Mouse (Mus musculus) naive thymus-derived CD4-positive, alpha-beta T cell, adult 2 months (primary cell): ENCODE measurements around the gene Fosl1.
A peak's percentile ranks its signal among the peaks of the same experiment; 100 is the strongest.

ENCODE experiments used
- DNase-seq: peaks from one replicate; pipeline ENCODE4 v3.0.0-alpha.2; 2011; ENCODE audit warnings: low read depth

The Fosl1 gene

GRCm38 (mm10) chr19:5424782-5425741 lies 22.3 kb upstream of the Fosl1 start, which contains the start of the genes Drap1 and AI837181:
Drap1 (minus strand) TSS chr19:5424979.
AI837181 (plus strand) TSS chr19:5425144.
- DNase-seq: peak; percentile 97

- no peak for DNase-seq
These were observed 21.3 kb upstream of the Fosl1 start for GRCm38 (mm10) chr19:5425906-5426565.

GRCm38 (mm10) chr19:5426640-5427290 lies 20.6 kb upstream of the Fosl1 start:
- DNase-seq: no peak

GRCm38 (mm10) chr19:5428083-5428482 lies 19.3 kb upstream of the Fosl1 start:
- DNase-seq: peak; percentile 69

GRCm38 (mm10) chr19:5429219-5429618 lies 18.1 kb upstream of the Fosl1 start:
- no peak for DNase-seq

- DNase-seq: no peak
These were observed 17.5 kb upstream of the Fosl1 start for GRCm38 (mm10) chr19:5429806-5430205.

GRCm38 (mm10) chr19:5430408-5430807 lies 16.9 kb upstream of the Fosl1 start:
- no peak for DNase-seq

GRCm38 (mm10) chr19:5431911-5432464 lies 15.4 kb upstream of the Fosl1 start:
- DNase-seq: no peak

GRCm38 (mm10) chr19:5432992-5433852 lies 14.1 kb upstream of the Fosl1 start:
- DNase-seq: peak; percentile 80

- no peak for DNase-seq
These were observed 13.4 kb upstream of the Fosl1 start for GRCm38 (mm10) chr19:5433951-5434350.

GRCm38 (mm10) chr19:5444371-5444908 lies 2.9 kb upstream of the Fosl1 start:
- DNase-seq: no peak

- DNase-seq: no peak
These were observed 2.4 kb upstream of the Fosl1 start for GRCm38 (mm10) chr19:5444954-5445353.

GRCm38 (mm10) chr19:5445747-5446146 lies 1.6 kb upstream of the Fosl1 start:
- no peak for DNase-seq

- DNase-seq: peak; percentile 47
These were observed 1.2 kb downstream of the Fosl1 start for GRCm38 (mm10) chr19:5448354-5449150.

- no peak for DNase-seq
These were observed 2.3 kb downstream of the Fosl1 start for GRCm38 (mm10) chr19:5449673-5450072.

GRCm38 (mm10) chr19:5451766-5452165 lies 4.4 kb downstream of the Fosl1 start:
- DNase-seq: no peak

GRCm38 (mm10) chr19:5455037-5455436 lies 7.7 kb downstream of the Fosl1 start:
- no peak for DNase-seq

- no peak for DNase-seq
These were observed 8.2 kb downstream of the Fosl1 start for GRCm38 (mm10) chr19:5455568-5455967.

- no peak for DNase-seq
These were observed 9.0 kb downstream of the Fosl1 start for GRCm38 (mm10) chr19:5456241-5456921.
